Mouse (Mus musculus) embryo, embryonic 10.5 days (tissue): ENCODE data around the gene Mrpl57.

Experiments used
- DNase-seq: peaks from one replicate; pipeline ENCODE4 v3.0.0-alpha.2; 2015; ENCODE audit warnings: low spot score

Mrpl57 gene

GRCm38 (mm10) chr14:57861987-57862412 is 36.0 kb downstream of the Mrpl57 start:
- DNase-seq, result no peak

- no peak for DNase-seq
Observed at GRCm38 (mm10) chr14:57863129-57863528, 37.1 kb downstream of the Mrpl57 start.

GRCm38 (mm10) chr14:57865256-57865655 is 39.2 kb downstream of the Mrpl57 start:
- DNase-seq, result no peak

- DNase-seq, result no peak
Observed at GRCm38 (mm10) chr14:57866676-57867276, 40.7 kb downstream of the Mrpl57 start.

GRCm38 (mm10) chr14:57877921-57878320 is 51.9 kb downstream of the Mrpl57 start:
- DNase-seq, result no peak
